ENCODE assay signal across 27 mouse cellular contexts in the genomic region with DNA sequence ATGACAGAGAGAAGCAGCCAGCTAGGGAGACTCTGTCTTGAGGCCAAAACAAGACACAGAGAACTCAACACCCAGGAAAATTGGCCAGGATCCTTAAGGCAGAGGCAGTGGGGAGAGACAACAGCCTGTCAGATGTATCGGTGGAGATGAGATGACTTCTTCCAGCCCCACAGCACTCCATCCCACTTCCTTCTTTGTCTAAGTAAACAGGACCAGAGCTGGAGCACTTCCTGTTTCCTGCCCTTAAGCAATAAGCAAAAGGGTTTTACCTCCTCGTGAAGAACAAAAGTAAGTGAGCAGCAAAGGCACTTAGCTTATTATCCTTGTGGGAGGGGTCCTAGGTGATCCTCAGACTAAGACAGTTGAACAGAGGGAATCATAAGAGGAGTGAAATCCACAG.
A peak's percentile ranks its signal among the peaks of the same experiment; 100 is the strongest.
DNase-seq lines count a peak whose midpoint lies in the region; ATAC-seq and TF ChIP-seq lines count a peak whose summit lies in the region.
"Had no signal": no experiment of that assay in that cellular context is flagged by ENCODE, and none has a peak within 500 bp of the region (broad histone marks: within the 10 kb centered on the region; RNA-seq: fewer than 3 reads in every experiment).

No protein-coding gene starts in this region.

- dilution Hi-C loops in CH12.LX (cut with MboI; ENCODE audit: extremely low pct_ligation_motif_present, extremely low pct_unique_long_range_greater_than_20kb, low sequenced_read_pairs): no loop called here

- no peak overlapping the region for H3K4me2 ChIP-seq in lung, postnatal 0 days (replicated peaks; ENCODE audit: low read depth, low read length)
- no peak overlapping the region for H3K4me2 ChIP-seq in CH12.LX (ENCODE audit: insufficient read depth, low read depth, poor library complexity, severe bottlenecking)
- H3K4me2 ChIP-seq in heart, embryonic 11.5 days: no peak overlapping the region
- H3K4me2 ChIP-seq: embryonic facial prominence, embryonic 13.5 days; forebrain, embryonic 13.5 days; hindbrain, embryonic 12.5 days; hindbrain, embryonic 15.5 days had no signal

- H3K79me2 ChIP-seq in CH12.LX (replicated peaks; ENCODE audit: control insufficient read depth, extremely low read depth, insufficient read depth, poor library complexity, severe bottlenecking): no peaks in the 10 kb centered on the region

- H3K27ac ChIP-seq in lung, postnatal 0 days (ENCODE audit: low read length): no peak overlapping the region
- no peak overlapping the region for H3K27ac ChIP-seq in CH12.LX (ENCODE audit: insufficient read depth, low read depth)
- H3K27ac ChIP-seq in heart, embryonic 11.5 days (ENCODE audit: low read depth, low read length): no peak overlapping the region
- H3K27ac ChIP-seq: embryonic facial prominence, embryonic 10.5 days; embryonic facial prominence, embryonic 13.5 days; forebrain, embryonic 13.5 days; heart, embryonic 10.5 days; hindbrain, embryonic 12.5 days; hindbrain, embryonic 15.5 days had no signal

- no peak overlapping the region for H3K4me3 ChIP-seq in lung, postnatal 0 days (ENCODE audit: low read depth, low read length)
- H3K4me3 ChIP-seq in CH12.LX (replicated peaks in 1 of 3; ENCODE audit: low read depth in 2 of 3, low read length in 2 of 3, poor library complexity in 1 of 3): no peak overlapping the region
- no peak overlapping the region for H3K4me3 ChIP-seq in heart, embryonic 11.5 days (ENCODE audit: low read depth, low read length)
- H3K4me3 ChIP-seq: embryonic facial prominence, embryonic 10.5 days; embryonic facial prominence, embryonic 13.5 days; erythroblast, embryonic 14.5 days; forebrain, embryonic 13.5 days; heart, embryonic 10.5 days; hindbrain, embryonic 12.5 days; hindbrain, embryonic 15.5 days had no signal

- no peak for TF ChIP-seq RAD21 in CH12.LX (IDR thresholded peaks at IDR 0.05; ENCODE audit: low read depth, low read length)

- no peak for TF ChIP-seq EP300 in lung, postnatal 0 days (IDR thresholded peaks at IDR 0.05)
- TF ChIP-seq EP300 in CH12.LX (IDR thresholded peaks at IDR 0.05; ENCODE audit: low read length): no peak

- 3% methylated on average over 2 of the region's 2 CpGs for WGBS in lung, postnatal 0 days
- 37% methylated on average over 2 of the region's 2 CpGs for WGBS in heart, embryonic 11.5 days (ENCODE audit: insufficient replicate concordance)

- in situ Hi-C loops in CH12.LX (cut with MboI; ENCODE audit: low pct_ligation_motif_present, low pct_unique_long_range_greater_than_20kb, low sequenced_read_pairs): no loop called here

- H3K36me3 ChIP-seq in lung, postnatal 0 days (ENCODE audit: insufficient read depth, low read length): no peaks in the 10 kb centered on the region
- no peaks in the 10 kb centered on the region for H3K36me3 ChIP-seq in CH12.LX (replicated peaks in 1 of 2; ENCODE audit: control insufficient read depth in 1 of 2, insufficient read depth in 1 of 2, low read length in 1 of 2)
- H3K36me3 ChIP-seq in heart, embryonic 11.5 days (ENCODE audit: control insufficient read depth, insufficient read depth, low read length): no peaks in the 10 kb centered on the region
- H3K36me3 ChIP-seq: embryonic facial prominence, embryonic 10.5 days; embryonic facial prominence, embryonic 13.5 days; G1E; heart, embryonic 10.5 days; hindbrain, embryonic 12.5 days; hindbrain, embryonic 15.5 days had no signal

- 0 out of 2 replicates have a peak, but pooled peaks have one; percentile 20 for ATAC-seq in frontal cortex, adult (ENCODE audit: low TSS enrichment)
- no peak for ATAC-seq in lung, postnatal 0 days
- ATAC-seq in megakaryocyte, adult 5-6 weeks (ENCODE audit: poor library complexity, severe bottlenecking): peak; percentile 63
- no peak for ATAC-seq in heart, embryonic 11.5 days (replicated peaks; ENCODE audit: insufficient number of reproducible peaks, low FRiP score, low TSS enrichment)
- ATAC-seq: forebrain, embryonic 13.5 days; forebrain, postnatal 0 days had no signal

- no peaks in the 10 kb centered on the region for H3K4me1 ChIP-seq in lung, postnatal 0 days (ENCODE audit: insufficient read depth, low read depth, low read length)
- H3K4me1 ChIP-seq in CH12.LX (ENCODE audit: control insufficient read depth in 1 of 2, insufficient read depth in 2 of 2): peaks cover 7 to 16% of the 10 kb centered on the region in 2 experiments; a peak in 2 of 4 replicates
- no peaks in the 10 kb centered on the region for H3K4me1 ChIP-seq in heart, embryonic 11.5 days (ENCODE audit: control insufficient read depth, insufficient read depth, low read length)
- H3K4me1 ChIP-seq: embryonic facial prominence, embryonic 10.5 days; embryonic facial prominence, embryonic 13.5 days; forebrain, embryonic 13.5 days; heart, embryonic 10.5 days; hindbrain, embryonic 12.5 days; hindbrain, embryonic 15.5 days had no signal

- TF ChIP-seq CTCF in lung, postnatal 0 days (IDR thresholded peaks at IDR 0.05): no peak
- no peak for TF ChIP-seq CTCF in CH12.LX (conservative IDR thresholded peaks at IDR 0.05 in 1 of 2, IDR thresholded peaks at IDR 0.05 in 1 of 2; ENCODE audit: low read depth in 2 of 2, low read length in 2 of 2)

- no peak for TF ChIP-seq POLR2A in CH12.LX (IDR thresholded peaks at IDR 0.05; ENCODE audit: low read depth, low read length)

- no peak for DNase-seq in frontal cortex, postnatal 25 days (ENCODE audit: low spot score in 2 of 2)
- peak; percentile 3 for DNase-seq in lung, postnatal 10 days
- no peak for DNase-seq in lung, postnatal 0 days (ENCODE audit: low spot score)
- DNase-seq in CH12.LX (ENCODE audit: extremely low read depth): no peak
- no peak for DNase-seq in spleen, adult 18-20 months
- DNase-seq: adrenal gland, adult 2 months; adrenal gland, postnatal 14 days; cerebellum, adult 11 months; cerebellum, adult 2 months; cerebellum, adult 9-11 months; cerebellum, postnatal 25 days; embryo, embryonic 11 days; forebrain, postnatal 0 days; gastrocnemius, postnatal 10 days; gastrocnemius, postnatal 36 days; heart, adult 18-20 months had no signal

- no peaks in the 10 kb centered on the region for H3K9me3 ChIP-seq in lung, postnatal 0 days (ENCODE audit: low read length)
- H3K9me3 ChIP-seq in CH12.LX (replicated peaks; ENCODE audit: low read length): no peaks in the 10 kb centered on the region
- H3K9me3 ChIP-seq in heart, embryonic 11.5 days (replicated peaks; ENCODE audit: control insufficient read depth, low read length): no peaks in the 10 kb centered on the region
- H3K9me3 ChIP-seq: embryonic facial prominence, embryonic 10.5 days; embryonic facial prominence, embryonic 13.5 days; forebrain, embryonic 13.5 days; G1E; heart, embryonic 10.5 days; hindbrain, embryonic 12.5 days; hindbrain, embryonic 15.5 days had no signal

- H3K9ac ChIP-seq in lung, postnatal 0 days (replicated peaks; ENCODE audit: low read depth): no peak overlapping the region
- no peak overlapping the region for H3K9ac ChIP-seq in CH12.LX (ENCODE audit: insufficient read depth, low read depth)
- no peak overlapping the region for H3K9ac ChIP-seq in heart, embryonic 11.5 days (ENCODE audit: low read depth, low read length)
- H3K9ac ChIP-seq: embryonic facial prominence, embryonic 13.5 days; forebrain, embryonic 13.5 days; forebrain, postnatal 0 days; hindbrain, embryonic 12.5 days; hindbrain, embryonic 15.5 days had no signal

- no peaks in the 10 kb centered on the region for H3K27me3 ChIP-seq in lung, postnatal 0 days (replicated peaks; ENCODE audit: insufficient read depth, low read length)
- H3K27me3 ChIP-seq in CH12.LX (replicated peaks): no peaks in the 10 kb centered on the region
- H3K27me3 ChIP-seq in heart, embryonic 11.5 days (ENCODE audit: control insufficient read depth, insufficient read depth, low read length): no peaks in the 10 kb centered on the region
- H3K27me3 ChIP-seq: embryonic facial prominence, embryonic 13.5 days; forebrain, embryonic 13.5 days; hindbrain, embryonic 12.5 days; hindbrain, embryonic 15.5 days had no signal

TF ChIP-seq in CH12.LX, 34 proteins besides CTCF, POLR2A, EP300 and RAD21:
- TF ChIP-seq MEF2A (IDR thresholded peaks at IDR 0.05; ENCODE audit: borderline replicate concordance, low read depth, low read length) (no peak), ELF1 (IDR thresholded peaks at IDR 0.05; ENCODE audit: low read depth, low read length) (peak; percentile 28; the same call in 1 of the 2 replicates), USF2 (conservative IDR thresholded peaks at IDR 0.05; ENCODE audit: low read depth, low read length) (no peak), E2F4 (IDR thresholded peaks at IDR 0.05; ENCODE audit: insufficient replicate concordance, low read depth, low read length) (no peak)
TF ChIP-seq in CH12.LX: peak in this region for 1.

Comparison
In these comparisons a context has a peak if more than half of its experiments do, and no peak if none do; other contexts are left out.
1. ATAC-seq: peak in frontal cortex, adult (single experiment) and megakaryocyte, adult 5-6 weeks (single experiment); none in lung, postnatal 0 days (single experiment) and heart, embryonic 11.5 days (single experiment).